Mouse (Mus musculus) embryonic facial prominence, embryonic 11.5 days (tissue): ENCODE measurements around the gene Ehhadh. TPM values are rescaled to one million over a fixed set of nuclear protein-coding genes. Genes with fewer than 3 reads are reported as not detected.

Source experiments
- ATAC-seq: fragments of 200-750 bp; cut with Nextera tagmentation; replicated peaks from 2 replicates; pipeline ENCODE4 v1.8.0; 2017; ENCODE audit warnings: low read depth; ENCODE audit not compliant: insufficient number of reproducible peaks, low FRiP score, low TSS enrichment
- DNase-seq: peaks from one replicate; pipeline ENCODE4 v3.0.0-alpha.2; 2015; ENCODE audit warnings: low spot score
- H3K27ac ChIP-seq: fragments of 300-500 bp; sonication (generic); replicated peaks from 2 replicates; pipeline ENCODE4 v1.5.1; 2014; ENCODE audit warnings: mild to moderate bottlenecking, low read depth, low read length, control low read depth
- H3K27me3 ChIP-seq: fragments of 300-500 bp; sonication (generic); 2 replicates; pipeline ENCODE4 v1.6.1; 2014; ENCODE audit warnings: mild to moderate bottlenecking, low read length, moderate library complexity, mixed read lengths; ENCODE audit not compliant: control insufficient read depth, insufficient read depth
- H3K36me3 ChIP-seq: fragments of 300-500 bp; sonication (generic); replicated peaks from 2 replicates; pipeline ENCODE4 v1.6.1; 2014; ENCODE audit warnings: low read depth, mild to moderate bottlenecking, low read length, moderate library complexity, mixed read lengths; ENCODE audit not compliant: control insufficient read depth, insufficient read depth
- H3K4me1 ChIP-seq: fragments of 300-500 bp; sonication (generic); 2 replicates; pipeline ENCODE4 v1.6.1; 2014; ENCODE audit warnings: low read length, mixed read lengths; ENCODE audit not compliant: control insufficient read depth, insufficient read depth
- H3K4me2 ChIP-seq: fragments of 300-500 bp; sonication (generic); 2 replicates; pipeline ENCODE4 v1.6.1; 2014; ENCODE audit warnings: low read depth, mild to moderate bottlenecking, control low read depth, low read length, moderate library complexity
- H3K4me3 ChIP-seq: fragments of 300-500 bp; sonication (generic); 2 replicates; pipeline ENCODE4 v1.5.1; 2014; ENCODE audit warnings: low read depth, low read length, control low read depth
- H3K9ac ChIP-seq: fragments of 300-500 bp; sonication (generic); replicated peaks from 2 replicates; pipeline ENCODE4 v1.6.1; 2014; ENCODE audit warnings: mild to moderate bottlenecking, control low read depth, low read length
- H3K9me3 ChIP-seq: fragments of 300-500 bp; sonication (generic); replicated peaks from 2 replicates; pipeline ENCODE4 v1.6.1; 2016; ENCODE audit warnings: mild to moderate bottlenecking, low read length, inconsistent platforms, mixed read lengths; ENCODE audit not compliant: control insufficient read depth
- WGBS: fragments of 180-500 bp; shearing (Covaris S2); extraction: QIAGEN DNeasy Blood & Tissue Kit; methylation state at CpG from one replicate; pipeline ENCODE4 v1.1.7; 2014; 5-methylcytosine and 5-hydroxymethylcytosine counted together
- polyA plus RNA-seq: library from polyadenylated mRNA; unstranded; fragments of >200 nt; fragmentation: Nextera tagmentation; extraction: Ambion mirVana; gene quantifications from 2 replicates; pipeline ENCODE4 v1.2.1, GENCODE M21; 2014

Ehhadh gene
- polyA plus RNA-seq, 1 experiment from 2014 or later: 2.1 TPM

DNA sequence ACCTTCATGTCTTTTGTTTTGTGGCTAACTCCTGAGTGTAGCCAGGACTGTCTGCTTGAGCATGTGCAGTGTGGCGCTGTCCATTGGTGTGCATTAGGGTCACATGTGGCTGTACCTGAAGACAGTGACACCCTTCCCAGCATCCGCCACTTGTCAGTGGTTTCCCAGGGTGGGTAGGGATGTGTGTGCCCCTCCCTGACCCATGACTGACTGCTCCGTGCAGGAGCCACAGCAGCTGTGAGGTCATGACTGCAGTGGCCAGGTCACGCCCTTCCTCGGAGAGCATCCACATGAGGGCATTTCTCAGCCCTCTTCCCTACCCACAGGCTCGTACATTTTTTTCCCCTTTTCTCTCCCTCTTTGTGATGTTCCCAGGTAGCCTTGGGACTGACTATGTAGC is 43.2 kb upstream of the Ehhadh start:
- no peaks in the 10 kb centered on the region for H3K27me3 ChIP-seq
- ATAC-seq (no peak), DNase-seq (no peak)
- no peaks in the 10 kb centered on the region for H3K4me1 ChIP-seq
- H3K4me3 ChIP-seq: no peak overlapping the region
- no peak overlapping the region for H3K4me2 ChIP-seq
- no peak overlapping the region for H3K9ac ChIP-seq
- 47% methylated on average over 6 of the region's 6 CpGs for WGBS
- H3K36me3 ChIP-seq: no peaks in the 10 kb centered on the region
- no peak overlapping the region for H3K27ac ChIP-seq
- no peaks in the 10 kb centered on the region for H3K9me3 ChIP-seq

DNA sequence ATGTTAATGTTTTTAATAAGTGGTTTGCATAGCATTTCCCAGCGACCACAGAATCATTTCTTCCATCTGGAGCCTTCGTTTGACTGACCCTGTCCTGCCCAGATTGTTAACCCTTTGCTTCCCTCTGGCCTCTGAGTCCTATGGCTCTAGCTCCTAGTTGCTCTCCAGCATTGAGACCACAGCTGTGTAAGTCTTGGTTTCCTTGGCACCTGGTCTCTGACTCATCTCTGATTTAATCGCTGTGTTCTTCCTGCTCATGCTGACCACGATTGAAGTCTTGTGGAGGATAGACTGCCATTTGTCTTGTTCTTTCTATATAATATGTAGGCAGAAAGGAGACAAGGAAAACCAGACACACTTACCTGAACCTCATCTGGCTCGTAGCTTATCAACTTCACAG is 42.1 kb upstream of the Ehhadh start:
- Histone ChIP-seq H3K27ac (no peak overlapping the region), H3K9me3 (no peaks in the 10 kb centered on the region), H3K36me3 (no peaks in the 10 kb centered on the region), H3K4me3 (no peak overlapping the region), H3K9ac (no peak overlapping the region), H3K4me2 (no peak overlapping the region), H3K4me1 (no peaks in the 10 kb centered on the region), H3K27me3 (no peaks in the 10 kb centered on the region)
- 43% methylated on average over 5 of the region's 5 CpGs for WGBS
- ATAC-seq (no peak), DNase-seq (no peak)

DNA sequence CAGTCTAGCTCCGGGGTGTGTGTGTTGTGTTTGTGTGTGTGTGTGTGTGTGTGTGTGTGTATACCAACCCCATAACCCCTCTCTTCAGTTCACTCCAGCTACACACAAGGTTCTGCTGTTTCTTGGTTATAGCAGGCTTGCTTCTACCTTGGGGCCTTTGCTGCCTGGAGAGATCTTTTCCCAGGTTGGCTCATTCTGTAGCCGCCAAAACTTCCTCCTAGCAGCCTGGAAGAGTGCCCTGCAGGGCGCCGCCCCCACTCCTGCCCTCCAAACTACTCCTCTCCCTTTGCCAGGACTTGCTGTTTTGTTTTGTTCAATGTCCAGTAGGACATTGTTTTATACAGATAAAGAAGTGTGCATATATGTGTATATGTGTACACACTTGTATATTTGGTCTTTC is 40.0 kb upstream of the Ehhadh start:
- Histone ChIP-seq H3K4me2 (no peak overlapping the region), H3K27ac (no peak overlapping the region), H3K4me3 (no peak overlapping the region), H3K9ac (no peak overlapping the region), H3K9me3 (no peaks in the 10 kb centered on the region), H3K27me3 (no peaks in the 10 kb centered on the region), H3K4me1 (no peaks in the 10 kb centered on the region), H3K36me3 (no peaks in the 10 kb centered on the region)
- DNase-seq: no peak
- no peak for ATAC-seq
- 78% methylated on average over 4 of the region's 4 CpGs for WGBS

DNA sequence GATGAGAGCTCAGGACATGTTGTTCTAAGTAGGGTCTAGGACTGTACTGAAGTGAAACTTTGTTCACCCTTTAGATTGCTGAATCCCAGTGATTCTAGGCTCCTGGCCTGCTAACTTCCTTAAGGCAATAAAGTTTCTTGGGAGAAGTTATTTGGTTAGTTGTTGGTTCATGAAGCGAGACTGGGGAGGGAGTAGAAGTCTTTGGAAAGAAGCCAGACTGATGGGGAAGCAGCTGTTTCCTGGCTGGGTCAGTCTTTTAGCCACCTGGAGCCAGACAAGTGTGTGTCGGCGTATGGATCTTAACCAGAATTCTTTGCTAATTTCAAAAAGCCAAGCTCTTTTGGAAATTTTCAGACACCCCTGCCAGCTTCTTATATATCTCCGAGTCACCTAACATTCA is 39.5 kb upstream of the Ehhadh start:
- H3K9ac ChIP-seq: no peak overlapping the region

DNA sequence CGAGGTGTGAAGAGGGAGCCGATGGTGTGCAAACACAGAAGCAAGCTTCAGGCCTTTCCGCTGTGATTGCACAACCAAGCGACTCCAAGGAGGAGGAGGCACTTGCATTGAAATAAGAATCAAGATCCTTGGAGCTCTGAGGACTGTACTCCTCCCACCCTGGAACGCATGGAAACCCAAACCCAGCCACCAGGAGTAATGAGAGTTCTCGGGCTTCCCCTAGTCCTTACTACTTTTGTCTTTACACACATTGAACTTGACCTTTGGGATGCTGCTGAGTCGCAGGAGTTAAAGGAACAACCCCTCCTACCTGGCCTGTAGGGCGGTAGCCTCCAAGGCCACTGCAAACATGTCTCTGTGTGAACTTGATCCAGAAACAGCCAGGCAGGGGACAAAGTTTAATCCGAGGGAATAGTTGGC is 38.0 kb upstream of the Ehhadh start:
- Histone ChIP-seq H3K36me3 (no peaks in the 10 kb centered on the region), H3K9me3 (no peaks in the 10 kb centered on the region), H3K4me2 (no peak overlapping the region), H3K4me3 (no peak overlapping the region), H3K27ac (no peak overlapping the region), H3K9ac (no peak overlapping the region), H3K4me1 (no peaks in the 10 kb centered on the region), H3K27me3 (no peaks in the 10 kb centered on the region)
- DNase-seq: no peak
- 68% methylated on average over 9 of the region's 9 CpGs for WGBS
- no peak for ATAC-seq

More for the DNA sequence above, 39.5 kb upstream of the Ehhadh start:
- H3K4me3 ChIP-seq: no peak overlapping the region
- no peaks in the 10 kb centered on the region for H3K4me1 ChIP-seq
- no peak overlapping the region for H3K27ac ChIP-seq
- H3K4me2 ChIP-seq: no peak overlapping the region
- ATAC-seq (no peak), DNase-seq (no peak)
- 74% methylated on average over 4 of the region's 4 CpGs for WGBS
- no peaks in the 10 kb centered on the region for H3K27me3 ChIP-seq
- H3K36me3 ChIP-seq: no peaks in the 10 kb centered on the region
- no peaks in the 10 kb centered on the region for H3K9me3 ChIP-seq

DNA sequence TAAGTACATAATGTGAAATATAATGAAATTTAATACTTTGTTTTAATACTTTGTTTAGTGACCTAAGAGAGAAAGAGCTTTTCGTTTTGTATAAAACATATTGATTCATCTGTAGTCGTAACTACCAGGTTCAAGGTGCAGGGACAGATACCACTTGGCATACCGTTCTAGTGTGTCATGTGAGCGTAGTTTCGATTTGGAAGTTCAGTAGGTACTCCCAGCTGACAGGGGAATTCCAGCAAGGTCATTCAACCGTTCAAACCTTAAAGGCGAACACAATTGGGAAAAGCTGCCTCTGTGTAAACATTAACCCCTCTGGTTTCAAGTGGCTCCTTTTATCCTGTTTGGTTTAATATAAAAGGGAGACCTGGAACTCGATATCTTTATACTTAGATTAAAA is 31.0 kb upstream of the Ehhadh start:
- H3K27me3 ChIP-seq: no peaks in the 10 kb centered on the region
- H3K27ac ChIP-seq: no peak overlapping the region
- H3K4me1 ChIP-seq: no peaks in the 10 kb centered on the region
- no peaks in the 10 kb centered on the region for H3K9me3 ChIP-seq
- ATAC-seq (no peak), DNase-seq (no peak)
- H3K9ac ChIP-seq: no peak overlapping the region
- H3K4me3 ChIP-seq: no peak overlapping the region
- H3K4me2 ChIP-seq: no peak overlapping the region
- WGBS: 57% methylated on average over 8 of the region's 8 CpGs
- no peaks in the 10 kb centered on the region for H3K36me3 ChIP-seq

DNA sequence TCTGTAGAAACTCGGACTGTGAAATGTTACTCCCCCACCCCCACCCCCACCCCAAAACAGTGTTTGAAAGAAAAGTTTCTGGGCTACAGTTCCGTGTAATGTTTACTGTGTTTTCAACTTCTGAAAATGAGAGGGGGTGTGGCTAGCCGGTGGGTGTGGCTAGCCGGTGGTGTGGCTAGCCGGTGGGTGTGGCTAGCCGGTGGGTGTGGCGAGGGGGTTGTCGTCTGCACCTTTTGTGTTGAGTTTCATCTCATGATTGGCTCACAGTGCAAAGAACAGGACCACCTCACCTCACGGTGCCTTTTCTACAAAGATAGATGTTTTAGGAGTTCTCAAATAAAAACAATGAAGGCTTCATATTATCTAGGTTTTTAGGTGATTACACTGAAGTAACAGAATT is 30.5 kb upstream of the Ehhadh start:
- 43% methylated on average over 9 of the region's 9 CpGs for WGBS
- Histone ChIP-seq H3K4me3 (no peak overlapping the region), H3K9me3 (no peaks in the 10 kb centered on the region), H3K4me2 (no peak overlapping the region), H3K36me3 (no peaks in the 10 kb centered on the region), H3K9ac (no peak overlapping the region), H3K27ac (no peak overlapping the region), H3K4me1 (no peaks in the 10 kb centered on the region), H3K27me3 (no peaks in the 10 kb centered on the region)
- ATAC-seq (no peak), DNase-seq (no peak)

DNA sequence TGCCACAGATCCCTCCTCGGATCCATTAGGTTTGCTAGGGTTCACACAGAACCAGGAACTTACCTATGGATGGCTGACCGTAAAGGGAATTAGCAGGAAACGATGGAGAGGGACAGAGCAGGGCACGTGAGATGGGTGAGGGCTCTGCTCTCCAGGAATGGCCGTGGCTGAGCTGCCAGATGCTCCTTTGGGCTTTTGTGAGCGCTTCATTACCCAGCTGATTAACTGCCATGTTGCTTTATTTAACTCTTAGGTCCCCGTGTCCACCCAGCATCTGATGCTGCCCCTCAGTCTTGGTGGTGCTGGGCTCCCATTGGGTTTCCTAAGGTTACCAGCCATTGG is 28.0 kb upstream of the Ehhadh start:
- H3K9me3 ChIP-seq: no peaks in the 10 kb centered on the region
- H3K4me2 ChIP-seq: no peak overlapping the region
- no peaks in the 10 kb centered on the region for H3K27me3 ChIP-seq
- H3K36me3 ChIP-seq: no peaks in the 10 kb centered on the region
- H3K4me1 ChIP-seq: no peaks in the 10 kb centered on the region
- no peak overlapping the region for H3K27ac ChIP-seq
- ATAC-seq (no peak), DNase-seq (no peak)
- no peak overlapping the region for H3K4me3 ChIP-seq
- 71% methylated on average over 7 of the region's 7 CpGs for WGBS
- no peak overlapping the region for H3K9ac ChIP-seq
